Mouse (Mus musculus): ENCODE results near the gene Ssh1. TPM values are rescaled to one million over a fixed set of nuclear protein-coding genes. Genes with fewer than 3 reads are reported as not detected.

The Ssh1 gene
- polyA plus RNA-seq, 2 experiments: 4.9 to 6.7 TPM

GRCm38 (mm10) chr5:114024885-114025284 lies 31.2 kb upstream of the Ssh1 start:
- TF ChIP-seq EP300 (IDR thresholded peaks at IDR 0.05; ENCODE audit: low read depth) (no peak), CTCF (IDR thresholded peaks at IDR 0.05; ENCODE audit: low read depth) (no peak)
- no peak overlapping the region for H3K27ac ChIP-seq
- no peak for DNase-seq (ENCODE audit: low read depth in 3 of 3, low spot score in 3 of 3)

DNA sequence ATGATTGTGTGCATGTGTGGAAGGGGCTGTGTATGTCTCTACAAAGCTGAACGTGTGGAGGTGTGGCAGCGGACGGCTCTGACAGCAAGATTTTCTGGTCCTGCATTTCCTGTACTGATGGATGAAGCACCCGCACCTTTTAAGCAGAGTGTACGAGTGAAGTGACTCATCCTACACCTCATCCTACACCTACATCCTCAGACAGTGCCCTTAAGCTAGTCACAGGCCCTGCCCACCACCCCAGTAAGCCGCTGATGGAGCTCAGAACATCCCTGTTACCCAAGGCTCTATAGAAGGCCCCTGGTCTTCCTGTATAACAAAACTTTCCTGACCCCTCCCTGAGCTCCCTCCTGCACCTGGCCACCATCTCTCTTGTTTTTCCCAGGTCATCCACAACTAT lies 30.7 kb upstream of the Ssh1 start:
- WGBS (ENCODE audit: insufficient replicate concordance): 49% methylated on average over 6 of the region's 6 CpGs
- ATAC-seq (ENCODE audit: insufficient read depth): no peak
- no peak overlapping the region for H3K9ac ChIP-seq (replicated peaks)
- no peaks in the 10 kb centered on the region for H3K27me3 ChIP-seq (ENCODE audit: control insufficient read depth, insufficient read depth, low read length)
- H3K27ac ChIP-seq: no peak overlapping the region
- DNase-seq (ENCODE audit: low read depth in 3 of 3, low spot score in 3 of 3): no peak
- H3K4me2 ChIP-seq (ENCODE audit: low read depth): no peak overlapping the region
- no peaks in the 10 kb centered on the region for H3K36me3 ChIP-seq (replicated peaks; ENCODE audit: control insufficient read depth, insufficient read depth, low read depth)
- TF ChIP-seq CTCF (IDR thresholded peaks at IDR 0.05; ENCODE audit: low read depth) (no peak), EP300 (IDR thresholded peaks at IDR 0.05; ENCODE audit: low read depth) (no peak)
- 0 out of 4 replicates have a peak, but pooled peaks cover 0 to 3% of the 10 kb centered on the region in 2 experiments for H3K4me1 ChIP-seq (replicated peaks; ENCODE audit: control insufficient read depth in 2 of 2, insufficient read depth in 2 of 2, low read length in 1 of 2)
- H3K4me3 ChIP-seq (ENCODE audit: insufficient read depth in 1 of 2, low read depth in 2 of 2, low read length in 2 of 2): no peak overlapping the region
- no peaks in the 10 kb centered on the region for H3K9me3 ChIP-seq (ENCODE audit: control insufficient read depth, low read length)

More at GRCm38 (mm10) chr5:114024885-114025284, 31.2 kb upstream of the Ssh1 start:
- H3K4me3 ChIP-seq (ENCODE audit: insufficient read depth in 1 of 2, low read depth in 2 of 2, low read length in 2 of 2): no peak overlapping the region
- no peaks in the 10 kb centered on the region for H3K9me3 ChIP-seq (ENCODE audit: control insufficient read depth, low read length)
- no peak overlapping the region for H3K4me2 ChIP-seq (ENCODE audit: low read depth)
- H3K4me1 ChIP-seq (replicated peaks; ENCODE audit: control insufficient read depth in 2 of 2, insufficient read depth in 2 of 2, low read length in 1 of 2): 0 out of 4 replicates have a peak, but pooled peaks cover 0 to 3% of the 10 kb centered on the region in 2 experiments
- ATAC-seq (ENCODE audit: insufficient read depth): no peak
- H3K9ac ChIP-seq (replicated peaks): no peak overlapping the region
- WGBS (ENCODE audit: insufficient replicate concordance): 12% methylated on average over 10 of the region's 10 CpGs
- no peaks in the 10 kb centered on the region for H3K36me3 ChIP-seq (replicated peaks; ENCODE audit: control insufficient read depth, insufficient read depth, low read depth)
- H3K27me3 ChIP-seq (ENCODE audit: control insufficient read depth, insufficient read depth, low read length): no peaks in the 10 kb centered on the region

GRCm38 (mm10) chr5:114015121-114015520 lies 21.4 kb upstream of the Ssh1 start:
- DNase-seq (ENCODE audit: low read depth in 3 of 3, low spot score in 3 of 3): no peak

DNA sequence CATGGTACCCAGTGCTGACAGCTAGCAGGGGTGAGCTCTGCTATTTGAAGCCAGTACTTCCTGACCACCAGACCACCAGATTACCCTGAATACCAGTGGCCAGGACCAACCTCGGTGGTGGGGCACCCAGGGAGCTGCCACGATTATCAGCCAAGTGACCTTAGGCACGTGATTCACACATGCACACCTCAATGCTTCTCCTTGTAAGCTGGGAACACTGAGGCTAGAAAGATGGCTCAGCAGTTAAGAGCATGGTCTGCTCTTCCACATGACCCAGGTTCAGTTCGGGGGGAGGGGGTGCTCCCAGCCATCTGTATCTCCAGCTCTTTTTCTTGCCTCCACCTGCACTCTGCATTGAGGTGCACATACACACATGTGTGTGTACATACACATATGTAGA lies 15.4 kb upstream of the Ssh1 start:
- WGBS (ENCODE audit: insufficient replicate concordance): 39% methylated on average over 4 of the region's 4 CpGs
- ATAC-seq (ENCODE audit: insufficient read depth): no peak

More at GRCm38 (mm10) chr5:114015121-114015520, 21.4 kb upstream of the Ssh1 start:
- Histone ChIP-seq H3K27me3 (ENCODE audit: control insufficient read depth, insufficient read depth, low read length) (no peaks in the 10 kb centered on the region), H3K27ac (no peak overlapping the region), H3K4me2 (ENCODE audit: low read depth) (no peak overlapping the region), H3K9ac (replicated peaks) (no peak overlapping the region), H3K4me3 (ENCODE audit: insufficient read depth in 1 of 2, low read depth in 2 of 2, low read length in 2 of 2) (no peak overlapping the region), H3K9me3 (ENCODE audit: control insufficient read depth, low read length) (no peaks in the 10 kb centered on the region), H3K36me3 (replicated peaks; ENCODE audit: control insufficient read depth, insufficient read depth, low read depth) (no peaks in the 10 kb centered on the region), H3K4me1 (replicated peaks; ENCODE audit: control insufficient read depth in 2 of 2, insufficient read depth in 2 of 2, low read length in 1 of 2) (no peaks in the 10 kb centered on the region)
- TF ChIP-seq CTCF (IDR thresholded peaks at IDR 0.05; ENCODE audit: low read depth) (no peak), EP300 (IDR thresholded peaks at IDR 0.05; ENCODE audit: low read depth) (no peak)
- ATAC-seq (ENCODE audit: insufficient read depth): no peak
- 56% methylated on average over 7 of the region's 7 CpGs for WGBS (ENCODE audit: insufficient replicate concordance)

DNA sequence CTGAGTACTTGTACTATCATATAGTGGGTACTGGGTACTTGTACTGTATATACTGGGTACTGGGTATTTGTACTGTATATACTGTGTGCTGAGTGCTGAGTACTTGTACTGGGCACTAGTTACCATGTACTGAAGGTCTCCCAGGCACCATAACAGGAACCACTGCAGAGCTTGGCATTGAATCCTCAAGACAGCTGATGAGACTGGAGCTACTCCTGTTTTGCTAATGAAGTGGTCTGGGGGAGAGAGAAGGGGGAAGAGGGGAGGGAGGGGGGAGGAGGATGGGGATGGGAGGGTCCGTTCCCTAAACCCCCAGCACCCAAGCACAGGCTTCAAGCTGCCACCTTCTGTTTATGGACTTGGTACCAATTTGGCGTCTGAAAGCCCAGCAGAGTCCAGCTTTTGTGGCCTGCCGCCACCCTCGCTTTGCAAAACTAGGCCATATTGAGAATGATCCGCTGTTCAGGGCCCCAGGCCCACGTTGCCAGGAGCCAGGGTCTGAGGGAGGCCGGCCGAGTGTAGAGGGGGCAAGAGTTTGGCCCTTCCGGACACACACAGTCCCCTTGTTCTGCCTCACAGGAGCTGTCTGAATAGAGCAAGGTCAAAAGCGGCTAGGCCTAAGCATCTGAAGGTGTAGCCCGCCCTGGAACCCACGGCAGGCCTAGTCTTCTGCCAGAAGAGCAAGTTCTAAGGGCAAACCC lies 14.2 kb upstream of the Ssh1 start:
- Histone ChIP-seq H3K4me2 (ENCODE audit: low read depth) (no peak overlapping the region), H3K9me3 (ENCODE audit: control insufficient read depth, low read length) (no peaks in the 10 kb centered on the region), H3K4me1 (replicated peaks; ENCODE audit: control insufficient read depth in 2 of 2, insufficient read depth in 2 of 2, low read length in 1 of 2) (no peaks in the 10 kb centered on the region), H3K36me3 (replicated peaks; ENCODE audit: control insufficient read depth, insufficient read depth, low read depth) (no peaks in the 10 kb centered on the region), H3K4me3 (ENCODE audit: insufficient read depth in 1 of 2, low read depth in 2 of 2, low read length in 2 of 2) (no peak overlapping the region), H3K27ac (no peak overlapping the region), H3K9ac (replicated peaks) (no peak overlapping the region), H3K27me3 (ENCODE audit: control insufficient read depth, insufficient read depth, low read length) (no peaks in the 10 kb centered on the region)
- DNase-seq (ENCODE audit: low read depth in 3 of 3, low spot score in 3 of 3): no peak
- WGBS (ENCODE audit: insufficient replicate concordance): 70% methylated on average over 12 of the region's 12 CpGs
- TF ChIP-seq CTCF (IDR thresholded peaks at IDR 0.05; ENCODE audit: low read depth) (no peak), EP300 (IDR thresholded peaks at IDR 0.05; ENCODE audit: low read depth) (no peak)
- ATAC-seq (ENCODE audit: insufficient read depth): no peak

More for the DNA sequence above, 15.4 kb upstream of the Ssh1 start:
- no peak overlapping the region for H3K9ac ChIP-seq (replicated peaks)
- H3K4me2 ChIP-seq (ENCODE audit: low read depth): no peak overlapping the region
- H3K36me3 ChIP-seq (replicated peaks; ENCODE audit: control insufficient read depth, insufficient read depth, low read depth): no peaks in the 10 kb centered on the region
- H3K4me1 ChIP-seq (replicated peaks; ENCODE audit: control insufficient read depth in 2 of 2, insufficient read depth in 2 of 2, low read length in 1 of 2): no peaks in the 10 kb centered on the region
- H3K9me3 ChIP-seq (ENCODE audit: control insufficient read depth, low read length): no peaks in the 10 kb centered on the region
- TF ChIP-seq CTCF (IDR thresholded peaks at IDR 0.05; ENCODE audit: low read depth): no peak
- no peak for TF ChIP-seq EP300 (IDR thresholded peaks at IDR 0.05; ENCODE audit: low read depth)
- no peak for DNase-seq (ENCODE audit: low read depth in 3 of 3, low spot score in 3 of 3)
- H3K27me3 ChIP-seq (ENCODE audit: control insufficient read depth, insufficient read depth, low read length): no peaks in the 10 kb centered on the region
- no peak overlapping the region for H3K27ac ChIP-seq
- no peak overlapping the region for H3K4me3 ChIP-seq (ENCODE audit: insufficient read depth in 1 of 2, low read depth in 2 of 2, low read length in 2 of 2)
